Mouse (Mus musculus) limb, embryonic 12.5 days (tissue): ENCODE measurements at regions not wholly inside any gene's neighbourhood (a gene's known extent, or its start where the extent isn't known, plus 50 kb on each side); places are given as distances from the start of the nearest gene placed in this dataset.

Experiments
- ATAC-seq: fragments of 200-750 bp; cut with Nextera tagmentation; 2 replicates; pipeline ENCODE4 v1.8.0; 2017; ENCODE audit warnings: low read depth, moderate TSS enrichment; ENCODE audit not compliant: insufficient number of reproducible peaks, insufficient read depth, low FRiP score, low TSS enrichment
- H3K27ac ChIP-seq: fragments of 300-500 bp; sonication (generic); 2 replicates; pipeline ENCODE4 v1.5.1; 2016; ENCODE audit warnings: mild to moderate bottlenecking, moderate library complexity
- H3K27me3 ChIP-seq: fragments of 300-500 bp; sonication (generic); 2 replicates; pipeline ENCODE4 v1.6.1; 2016; ENCODE audit warnings: mild to moderate bottlenecking, moderate library complexity
- H3K36me3 ChIP-seq: fragments of 300-500 bp; sonication (generic); 2 replicates; pipeline ENCODE4 v1.6.1; 2016; ENCODE audit warnings: mild to moderate bottlenecking, moderate library complexity
- H3K4me1 ChIP-seq: fragments of 300-500 bp; sonication (generic); replicated peaks from 2 replicates; pipeline ENCODE4 v1.6.1; 2016
- H3K4me2 ChIP-seq: fragments of 300-500 bp; sonication (generic); 2 replicates; pipeline ENCODE4 v1.6.1; 2016; ENCODE audit warnings: mild to moderate bottlenecking, moderate library complexity
- H3K4me3 ChIP-seq: fragments of 300-500 bp; sonication (generic); replicated peaks from 2 replicates; pipeline ENCODE4 v1.5.1; 2016; ENCODE audit warnings: mild to moderate bottlenecking
- H3K9ac ChIP-seq: fragments of 300-500 bp; sonication (generic); replicated peaks from 2 replicates; pipeline ENCODE4 v1.6.1; 2016; ENCODE audit warnings: mild to moderate bottlenecking, moderate library complexity
- H3K9me3 ChIP-seq: fragments of 300-500 bp; sonication (generic); 2 replicates; pipeline ENCODE4 v1.6.1; 2016; ENCODE audit warnings: mild to moderate bottlenecking, moderate library complexity
- WGBS: fragments of 180-500 bp; shearing (Covaris S2); methylation state at CpG from one replicate; pipeline ENCODE4 v1.1.7; 2016; 5-methylcytosine and 5-hydroxymethylcytosine counted together

GRCm38 (mm10) chr15:62920520-62920919 is 924.5 kb downstream of the Gsdmc2 start:
- no peak for ATAC-seq
- H3K36me3 ChIP-seq = no peaks in the 10 kb centered on the region

GRCm38 (mm10) chr15:62919264-62919663 is 925.7 kb downstream of the Gsdmc2 start:
- Histone ChIP-seq H3K4me1 (no peaks in the 10 kb centered on the region), H3K9ac (no peak overlapping the region), H3K4me3 (no peak overlapping the region), H3K36me3 (no peaks in the 10 kb centered on the region), H3K27me3 (no peaks in the 10 kb centered on the region), H3K9me3 (no peaks in the 10 kb centered on the region), H3K27ac (no peak overlapping the region), H3K4me2 (no peak overlapping the region)
- no peak for ATAC-seq

More at GRCm38 (mm10) chr15:62920520-62920919, 924.5 kb downstream of the Gsdmc2 start:
- Histone ChIP-seq H3K27me3 (no peaks in the 10 kb centered on the region), H3K4me3 (no peak overlapping the region), H3K4me1 (no peaks in the 10 kb centered on the region), H3K4me2 (no peak overlapping the region), H3K9ac (no peak overlapping the region), H3K9me3 (no peaks in the 10 kb centered on the region), H3K27ac (no peak overlapping the region)
- 69% methylated on average over 2 of the region's 2 CpGs for WGBS

GRCm38 (mm10) chr15:62908379-62908778 is 936.6 kb downstream of the Gsdmc2 start:
- H3K4me2 ChIP-seq = no peak overlapping the region
- no peak for ATAC-seq
- WGBS = 60% methylated on average over 4 of the region's 4 CpGs
- H3K36me3 ChIP-seq = no peaks in the 10 kb centered on the region
- no peaks in the 10 kb centered on the region for H3K27me3 ChIP-seq
- H3K4me1 ChIP-seq = no peaks in the 10 kb centered on the region
- H3K9ac ChIP-seq = no peak overlapping the region
- no peak overlapping the region for H3K27ac ChIP-seq
- H3K4me3 ChIP-seq = no peak overlapping the region
- no peaks in the 10 kb centered on the region for H3K9me3 ChIP-seq

- 96% methylated on average over 2 of the region's 2 CpGs for WGBS
- Histone ChIP-seq H3K27me3 (no peaks in the 10 kb centered on the region), H3K4me2 (no peak overlapping the region), H3K9me3 (no peaks in the 10 kb centered on the region), H3K4me3 (no peak overlapping the region), H3K27ac (no peak overlapping the region), H3K36me3 (no peaks in the 10 kb centered on the region), H3K9ac (no peak overlapping the region), H3K4me1 (peaks cover 4% of the 10 kb centered on the region; the same call in 1 of the 2 replicates)
- ATAC-seq = no peak
Observed at GRCm38 (mm10) chr15:62907181-62907580, 937.8 kb downstream of the Gsdmc2 start.

- no peak overlapping the region for H3K27ac ChIP-seq
- H3K4me2 ChIP-seq = no peak overlapping the region
- H3K4me3 ChIP-seq = no peak overlapping the region
- WGBS = 48% methylated on average over 17 of the region's 17 CpGs
- H3K4me1 ChIP-seq = peaks cover 4% of the 10 kb centered on the region; the same call in 1 of the 2 replicates
- no peaks in the 10 kb centered on the region for H3K36me3 ChIP-seq
- ATAC-seq = no peak; the same call in 1 of the 2 replicates
- no peak overlapping the region for H3K9ac ChIP-seq
- no peaks in the 10 kb centered on the region for H3K9me3 ChIP-seq
- no peaks in the 10 kb centered on the region for H3K27me3 ChIP-seq
Observed at GRCm38 (mm10) chr15:62903047-62903822, 941.7 kb downstream of the Gsdmc2 start.

- Histone ChIP-seq H3K27me3 (no peaks in the 10 kb centered on the region), H3K9ac (no peak overlapping the region), H3K36me3 (no peaks in the 10 kb centered on the region), H3K27ac (no peak overlapping the region), H3K9me3 (no peaks in the 10 kb centered on the region), H3K4me3 (no peak overlapping the region), H3K4me2 (no peak overlapping the region), H3K4me1 (peaks cover 4% of the 10 kb centered on the region; the same call in 1 of the 2 replicates)
- 81% methylated on average over 4 of the region's 4 CpGs for WGBS
- ATAC-seq = no peak
Observed at GRCm38 (mm10) chr15:62901955-62902354, 943.0 kb downstream of the Gsdmc2 start.

- no peak for ATAC-seq
- no peaks in the 10 kb centered on the region for H3K27me3 ChIP-seq
- H3K4me1 ChIP-seq = no peaks in the 10 kb centered on the region
- no peak overlapping the region for H3K27ac ChIP-seq
- 64% methylated on average over 4 of the region's 4 CpGs for WGBS
- H3K9me3 ChIP-seq = no peaks in the 10 kb centered on the region
- H3K36me3 ChIP-seq = no peaks in the 10 kb centered on the region
- no peak overlapping the region for H3K9ac ChIP-seq
- H3K4me2 ChIP-seq = no peak overlapping the region
- no peak overlapping the region for H3K4me3 ChIP-seq
Observed at GRCm38 (mm10) chr15:62889798-62890197, 955.2 kb downstream of the Gsdmc2 start.

- ATAC-seq = no peak
- no peak overlapping the region for H3K4me3 ChIP-seq
- no peak overlapping the region for H3K27ac ChIP-seq
- H3K9ac ChIP-seq = no peak overlapping the region
- H3K4me1 ChIP-seq = no peaks in the 10 kb centered on the region
- H3K27me3 ChIP-seq = no peaks in the 10 kb centered on the region
- no peak overlapping the region for H3K4me2 ChIP-seq
- WGBS = 80% methylated on average over 4 of the region's 4 CpGs
- H3K9me3 ChIP-seq = no peaks in the 10 kb centered on the region
- H3K36me3 ChIP-seq = no peaks in the 10 kb centered on the region
Observed at GRCm38 (mm10) chr15:62885331-62885730, 959.6 kb downstream of the Gsdmc2 start.

GRCm38 (mm10) chr15:62871082-62871766 is 973.8 kb downstream of the Gsdmc2 start:
- Histone ChIP-seq H3K4me1 (no peaks in the 10 kb centered on the region), H3K4me2 (no peak overlapping the region), H3K36me3 (no peaks in the 10 kb centered on the region), H3K9me3 (no peaks in the 10 kb centered on the region), H3K9ac (no peak overlapping the region), H3K27me3 (no peaks in the 10 kb centered on the region), H3K27ac (no peak overlapping the region), H3K4me3 (no peak overlapping the region)
- WGBS = 92% methylated on average over 1 of the region's 1 CpGs
- ATAC-seq = no peak

GRCm38 (mm10) chr15:62862574-62862973 is 982.4 kb downstream of the Gsdmc2 start:
- 89% methylated on average over 1 of the region's 1 CpGs for WGBS

GRCm38 (mm10) chr15:62861422-62861821 is 983.6 kb downstream of the Gsdmc2 start:
- no peak for ATAC-seq
- Histone ChIP-seq H3K4me1 (no peaks in the 10 kb centered on the region), H3K9ac (no peak overlapping the region), H3K27me3 (no peaks in the 10 kb centered on the region), H3K36me3 (no peaks in the 10 kb centered on the region), H3K4me3 (no peak overlapping the region), H3K27ac (no peak overlapping the region), H3K9me3 (no peaks in the 10 kb centered on the region), H3K4me2 (no peak overlapping the region)

More at GRCm38 (mm10) chr15:62862574-62862973, 982.4 kb downstream of the Gsdmc2 start:
- no peak for ATAC-seq
- no peaks in the 10 kb centered on the region for H3K9me3 ChIP-seq
- H3K36me3 ChIP-seq = no peaks in the 10 kb centered on the region
- no peak overlapping the region for H3K27ac ChIP-seq
- no peak overlapping the region for H3K4me2 ChIP-seq
- H3K9ac ChIP-seq = no peak overlapping the region
- H3K4me1 ChIP-seq = no peaks in the 10 kb centered on the region
- H3K4me3 ChIP-seq = no peak overlapping the region
- H3K27me3 ChIP-seq = no peaks in the 10 kb centered on the region
